Mouse (Mus musculus) ES-E14 (cell line): ENCODE data around the gene Rad54l2. TPM values are rescaled to one million over a fixed set of nuclear protein-coding genes. Genes with fewer than 3 reads are reported as not detected.
A peak's percentile ranks its signal among the peaks of the same experiment; 100 is the strongest.

ENCODE experiments used
- DNase-seq: peaks from one replicate; pipeline ENCODE4 v3.0.0-alpha.2; 2013; ENCODE audit warnings: low read depth, low spot score
- H3K27ac ChIP-seq: 2 replicates; pipeline ENCODE4 v1.5.1; 2012; ENCODE audit warnings: low read depth, mild to moderate bottlenecking, low read length, moderate library complexity, mixed read lengths; ENCODE audit not compliant: poor library complexity, insufficient read depth, severe bottlenecking
- H3K36me3 ChIP-seq: 2 replicates; pipeline ENCODE4 v1.6.1; 2012; ENCODE audit warnings: mild to moderate bottlenecking, low read length, moderate library complexity, mixed read lengths; ENCODE audit not compliant: control insufficient read depth, poor library complexity, insufficient read depth, severe bottlenecking
- H3K4me1 ChIP-seq, 2 experiments: fragments of 150-350 bp in 1 of 2; sonication (generic) in 1 of 2; 2 replicates each; pipeline ENCODE4 v1.6.1; 2012; ENCODE audit warnings: low read length in 2 of 2, mild to moderate bottlenecking in 1 of 2, mixed read lengths in 1 of 2; ENCODE audit not compliant: control insufficient read depth in 2 of 2, insufficient read depth in 2 of 2, poor library complexity in 1 of 2
- H3K4me3 ChIP-seq, 2 experiments: fragments of 150-350 bp in 1 of 2; sonication (generic) in 1 of 2; 2 replicates each; pipeline ENCODE4 v1.5.1; 2012; ENCODE audit warnings: low read length in 2 of 2, low read depth in 1 of 2, mild to moderate bottlenecking in 1 of 2, mixed read lengths in 1 of 2; ENCODE audit not compliant: insufficient read depth in 1 of 2, poor library complexity in 1 of 2, severe bottlenecking in 1 of 2
- H3K9ac ChIP-seq: 2 replicates; pipeline ENCODE4 v1.6.1; 2012; ENCODE audit warnings: low read depth, mild to moderate bottlenecking, low read length, mixed read lengths; ENCODE audit not compliant: poor library complexity, insufficient read depth, severe bottlenecking
- H3K9me3 ChIP-seq: fragments of 150-350 bp; sonication (generic); 2 replicates; pipeline ENCODE4 v1.6.1; 2012; ENCODE audit warnings: low read depth, mild to moderate bottlenecking, low read length; ENCODE audit not compliant: control insufficient read depth, insufficient read depth
- CHD2 ChIP-seq: IDR thresholded peaks from 2 replicates; pipeline ENCODE4 v1.6.1; 2014; ENCODE audit warnings: mild to moderate bottlenecking, low read depth, low read length, inconsistent platforms
- HCFC1 ChIP-seq: IDR thresholded peaks from 2 replicates; pipeline ENCODE4 v1.6.1; 2012; ENCODE audit warnings: low read length, inconsistent platforms, borderline replicate concordance; ENCODE audit not compliant: insufficient read depth
- MAFK ChIP-seq: IDR thresholded peaks from 2 replicates; pipeline ENCODE4 v1.6.1; 2014; ENCODE audit warnings: mild to moderate bottlenecking, low read depth, low read length, inconsistent platforms; ENCODE audit not compliant: insufficient read depth
- ZC3H11A ChIP-seq: IDR thresholded peaks from 2 replicates; pipeline ENCODE4 v1.6.1; 2012; ENCODE audit warnings: low read depth, mild to moderate bottlenecking, inconsistent platforms, low read length, borderline replicate concordance
- ZNF384 ChIP-seq: IDR thresholded peaks from 2 replicates; pipeline ENCODE4 v1.6.1; 2012; ENCODE audit warnings: low read depth, low read length, inconsistent platforms
- in situ Hi-C, 2 experiments: fragments of 600-800 bp; cut with MboI; formaldehyde crosslinking; loops; one replicate each; pipeline ENCODE4 v1.15.1; 2025; ENCODE audit warnings: low sequenced_read_pairs in 2 of 2, inconsistent platforms in 1 of 2; ENCODE audit not compliant: unreplicated experiment in 2 of 2
- total RNA-seq: library from RNA; depleted of rRNA; stranded (reverse); fragments of 300-350 nt; gene quantifications from 2 replicates; pipeline ENCODE4 v1.2.3, GENCODE M21; 2012

The Rad54l2 gene
- total RNA-seq, 1 experiment = 21.4 TPM

- in situ Hi-C loops = loop anchor here in 1 of 2 experiments (10.0 kb wide), 1 partner anchor 139 kb away; no protein-coding TSS in a partner anchor
- no peaks in the 10 kb centered on the region for H3K9me3 ChIP-seq
- peaks cover 41% of the 10 kb centered on the region for H3K36me3 ChIP-seq
- H3K9ac ChIP-seq = no peak overlapping the region
- no peak overlapping the region for H3K4me3 ChIP-seq
- no peak for TF ChIP-seq ZNF384
- no peak for TF ChIP-seq MAFK
- TF ChIP-seq CHD2 = no peak
- TF ChIP-seq ZC3H11A = no peak
- no peak for TF ChIP-seq HCFC1
- DNase-seq = no peak
- H3K4me1 ChIP-seq = peaks cover 0 to 6% of the 10 kb centered on the region in 2 experiments; a peak in 2 of 4 replicates
- H3K27ac ChIP-seq = no peak overlapping the region
These were observed 113.0 kb downstream of the Rad54l2 start for GRCm38 (mm10) chr9:106675965-106676364.

DNA sequence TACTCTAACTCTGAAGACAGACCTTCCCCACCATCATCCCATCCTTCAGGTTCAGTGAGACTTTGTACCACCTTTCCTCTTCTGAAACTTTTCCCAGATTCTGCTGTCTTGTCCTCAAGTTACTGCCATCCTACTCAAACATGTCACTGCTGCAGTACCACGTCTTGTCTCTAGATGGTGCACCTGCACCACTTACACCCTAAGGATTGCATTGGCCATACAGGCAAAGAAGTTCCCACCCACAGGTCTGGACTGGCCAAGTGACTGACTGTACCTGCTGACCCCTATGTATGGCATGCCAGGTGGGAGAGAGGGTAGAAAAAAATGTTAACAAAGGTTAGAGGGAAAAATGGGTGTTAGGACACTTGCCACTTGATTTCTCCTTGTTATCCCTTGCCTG, 113.5 kb downstream of the Rad54l2 start:
- H3K4me1 ChIP-seq = peaks cover 0 to 6% of the 10 kb centered on the region in 2 experiments; a peak in 2 of 4 replicates
- no peaks in the 10 kb centered on the region for H3K9me3 ChIP-seq
- H3K36me3 ChIP-seq = peaks cover 39% of the 10 kb centered on the region
- DNase-seq = peak; percentile 78
- H3K9ac ChIP-seq = no peak overlapping the region
- H3K4me3 ChIP-seq = no peak overlapping the region
- in situ Hi-C loops = loop anchor here in 1 of 2 experiments (10.0 kb wide), 1 partner anchor 139 kb away; no protein-coding TSS in a partner anchor
- TF ChIP-seq ZC3H11A = peak; percentile 69; the same call in 1 of the 2 replicates
- no peak for TF ChIP-seq ZNF384
- H3K27ac ChIP-seq = no peak overlapping the region

GRCm38 (mm10) chr9:106673860-106674259, 115.1 kb downstream of the Rad54l2 start:
- DNase-seq = no peak
- no peak overlapping the region for H3K27ac ChIP-seq
- H3K9me3 ChIP-seq = no peaks in the 10 kb centered on the region
- H3K4me1 ChIP-seq = peaks cover 0 to 6% of the 10 kb centered on the region in 2 experiments; a peak in 2 of 4 replicates
- in situ Hi-C loops = loop anchor here in 1 of 2 experiments (10.0 kb wide), 1 partner anchor 141 kb away; no protein-coding TSS in a partner anchor
- H3K36me3 ChIP-seq = peaks cover 35% of the 10 kb centered on the region
- no peak for TF ChIP-seq MAFK
- TF ChIP-seq ZC3H11A = no peak
- no peak for TF ChIP-seq CHD2
- no peak overlapping the region for H3K4me3 ChIP-seq
- no peak overlapping the region for H3K9ac ChIP-seq

GRCm38 (mm10) chr9:106664856-106665255, 124.1 kb downstream of the Rad54l2 start:
- H3K9me3 ChIP-seq = no peaks in the 10 kb centered on the region
- H3K27ac ChIP-seq = no peak overlapping the region
- H3K4me3 ChIP-seq = no peak overlapping the region
- H3K4me1 ChIP-seq = peaks cover 2 to 15% of the 10 kb centered on the region in 2 experiments; a peak in 2 of 4 replicates
- peaks cover 43% of the 10 kb centered on the region; the same call in 1 of the 2 replicates for H3K36me3 ChIP-seq
- DNase-seq = no peak
- TF ChIP-seq HCFC1 (no peak), ZC3H11A (no peak), CHD2 (no peak), MAFK (no peak), ZNF384 (no peak)
- no peak overlapping the region for H3K9ac ChIP-seq
- in situ Hi-C loops = no loop called here

GRCm38 (mm10) chr9:106664433-106664832, 124.6 kb downstream of the Rad54l2 start:
- in situ Hi-C loops = no loop called here
- no peaks in the 10 kb centered on the region for H3K9me3 ChIP-seq
- H3K27ac ChIP-seq = no peak overlapping the region
- no peak overlapping the region for H3K9ac ChIP-seq
- TF ChIP-seq ZNF384 (no peak), CHD2 (no peak), MAFK (no peak), ZC3H11A (no peak), HCFC1 (no peak)
- no peak overlapping the region for H3K4me3 ChIP-seq
- no peak for DNase-seq
- H3K4me1 ChIP-seq = peaks cover 2 to 15% of the 10 kb centered on the region in 2 experiments; a peak in 2 of 4 replicates
- peaks cover 42% of the 10 kb centered on the region; the same call in 1 of the 2 replicates for H3K36me3 ChIP-seq
